Mouse (Mus musculus) ovary, postnatal 14 days (tissue): ENCODE measurements at regions not wholly inside any gene's neighbourhood (a gene's known extent, or its start where the extent isn't known, plus 50 kb on each side); places are given as distances from the start of the nearest gene placed in this dataset.
A peak's percentile ranks its signal among the peaks of the same experiment; 100 is the strongest.

Experiments
- DNase-seq: peaks from one replicate; pipeline ENCODE4 v3.0.0; 2022; ENCODE audit warnings: low spot score

DNA sequence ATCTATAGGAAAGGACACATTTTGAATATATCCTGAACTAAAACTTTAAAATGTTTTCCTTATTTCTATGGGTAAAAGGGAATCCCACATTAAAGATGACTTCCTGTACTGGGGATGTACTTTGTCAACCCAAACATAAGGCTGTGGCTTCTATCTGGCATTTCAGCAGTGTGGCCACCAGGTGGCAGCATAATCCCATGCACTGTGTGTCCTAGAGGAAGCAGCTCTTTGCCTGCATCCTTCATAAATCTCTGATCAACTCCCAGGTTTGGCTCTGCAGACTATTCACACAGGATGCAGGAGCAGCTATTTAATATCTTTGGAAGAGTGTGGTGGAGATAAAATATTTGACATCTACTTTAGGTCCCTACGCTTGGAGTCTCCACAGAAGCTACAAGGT is 59.1 kb downstream of the Bmp15 start:
- DNase-seq = peak; percentile 61

DNA sequence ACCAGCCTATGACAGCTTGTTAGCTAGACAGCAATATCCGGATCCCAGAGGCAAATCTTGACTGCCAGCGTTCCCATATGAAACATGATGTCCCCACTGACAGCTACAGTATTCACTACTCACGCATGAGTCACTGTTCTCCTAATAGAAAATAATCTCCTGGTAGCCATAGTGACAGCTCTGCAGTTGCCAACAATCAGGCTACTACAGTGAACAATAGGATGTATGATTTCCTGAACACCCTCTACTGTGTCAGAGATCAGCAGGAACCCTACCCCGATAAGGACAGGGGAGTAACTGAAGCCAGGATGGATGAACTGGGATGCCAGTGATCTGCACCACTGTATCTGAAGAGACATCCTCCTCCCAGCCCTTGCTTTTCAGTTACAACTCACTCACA is 62.0 kb downstream of the Bmp15 start:
- DNase-seq = no peak

DNA sequence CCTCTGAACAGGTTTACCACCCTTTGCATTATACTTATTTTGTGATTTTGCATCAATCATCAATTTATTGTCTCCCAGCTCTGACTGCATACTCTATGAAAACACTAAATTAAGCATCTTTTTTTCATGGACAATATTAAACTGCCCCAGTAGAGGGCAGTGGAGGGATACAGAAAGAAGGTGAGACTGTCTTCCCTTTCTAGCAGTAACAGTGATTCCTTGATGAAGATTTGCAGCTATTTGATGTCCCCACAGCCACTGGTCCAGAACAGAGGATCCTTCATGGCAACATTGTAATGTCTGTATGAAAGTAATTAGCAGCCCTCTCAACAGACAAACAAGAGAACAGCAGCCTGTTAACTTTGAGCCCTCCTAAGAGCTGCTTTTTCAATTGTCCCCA is 66.5 kb downstream of the Bmp15 start:
- DNase-seq = no peak

DNA sequence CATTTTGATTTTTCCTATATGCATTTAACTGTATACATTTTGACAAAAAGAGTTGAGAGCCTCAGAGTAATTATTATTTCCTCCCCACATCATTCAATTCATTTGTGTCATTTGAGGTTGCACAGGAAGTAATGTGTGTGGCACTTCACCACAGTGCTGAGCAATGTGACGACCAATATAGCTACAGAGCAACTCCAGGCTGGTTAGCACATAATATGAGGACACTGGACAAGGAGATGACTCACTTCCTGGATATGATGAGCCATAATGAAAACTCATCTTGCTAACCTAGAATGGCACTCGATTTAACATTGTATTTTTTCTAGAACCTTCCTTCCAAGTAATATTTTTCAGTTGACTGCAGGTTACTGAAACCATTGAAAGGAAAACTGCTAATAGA is 67.6 kb downstream of the Bmp15 start:
- no peak for DNase-seq
